Mouse (Mus musculus) G1E (cell line): ENCODE results near the gene Plekha7.

ENCODE experiments used
- CTCF ChIP-seq: IDR thresholded peaks from 2 replicates; pipeline ENCODE4 v1.5.1; 2012; ENCODE audit warnings: low read depth, low read length, inconsistent platforms, mixed read lengths
- GATA1 ChIP-seq: IDR thresholded peaks from 2 replicates; pipeline ENCODE4 v1.6.1; 2012; ENCODE audit warnings: borderline replicate concordance, low read length, inconsistent platforms, mixed read lengths
- GATA2 ChIP-seq: IDR thresholded peaks from 2 replicates; pipeline ENCODE4 v1.6.1; 2012; ENCODE audit warnings: low read depth, low read length, inconsistent platforms, borderline replicate concordance
- POLR2AphosphoS5 ChIP-seq: IDR thresholded peaks from 2 replicates; pipeline ENCODE4 v1.6.1; 2012; ENCODE audit warnings: low read depth, low read length, inconsistent platforms; ENCODE audit not compliant: insufficient replicate concordance
- TAL1 ChIP-seq: conservative IDR thresholded peaks from 2 replicates; pipeline ENCODE4 v1.6.1; 2012; ENCODE audit warnings: low read depth, low read length, inconsistent platforms, mixed read lengths

GRCm38 (mm10) chr7:116178916-116179315, 129.3 kb downstream of the Plekha7 start:
- TF ChIP-seq GATA1 (no peak), TAL1 (no peak), CTCF (no peak), GATA2 (no peak), POLR2AphosphoS5 (no peak)
